Mouse (Mus musculus) brain, embryonic 14.5 days (tissue): Measurements from ENCODE around the gene Nubp1.

ENCODE experiments used
- CTCF ChIP-seq: fragments of 200-500 bp; IDR thresholded peaks from 2 replicates; pipeline ENCODE4 v1.5.1; 2012; ENCODE audit warnings: inconsistent platforms, mild to moderate bottlenecking, moderate library complexity, borderline replicate concordance; ENCODE audit not compliant: insufficient read depth, insufficient read length; ENCODE audit errors: extremely low read depth
- POLR2A ChIP-seq: fragments of 200-500 bp; IDR thresholded peaks from 2 replicates; pipeline ENCODE4 v1.6.1; 2012; ENCODE audit warnings: mild to moderate bottlenecking, inconsistent platforms, borderline replicate concordance; ENCODE audit not compliant: poor library complexity, insufficient read depth, insufficient read length, severe bottlenecking; ENCODE audit errors: extremely low read depth

DNA sequence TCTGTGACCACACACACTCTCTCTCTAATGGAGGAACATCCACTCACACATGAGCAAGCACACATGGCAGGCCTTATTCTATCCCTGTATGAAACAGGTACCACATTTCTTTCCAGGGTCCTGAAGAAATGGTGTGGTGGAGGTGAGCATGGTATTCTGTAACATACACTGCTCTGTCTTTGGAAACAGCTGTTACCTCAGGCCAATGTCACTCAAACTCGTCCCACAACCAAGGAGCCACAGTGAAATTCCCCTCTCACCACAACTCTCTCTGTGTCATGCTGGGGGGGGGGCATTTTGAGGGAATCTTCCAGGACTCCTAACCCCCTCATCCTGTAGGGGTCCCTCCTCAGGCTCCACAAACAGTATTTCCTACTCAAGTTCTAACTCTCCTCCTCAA is 20.2 kb downstream of the Nubp1 start:
- TF ChIP-seq POLR2A (no peak), CTCF (no peak)
